16 mouse cellular contexts compared by ENCODE assay signal in genomic region chr15:81073751-81074150, GRCm38 (mm10).
DNase-seq lines count a peak whose midpoint lies in the region; ATAC-seq and TF ChIP-seq lines count a peak whose summit lies in the region.
"Had no signal": no experiment of that assay in that cellular context is flagged by ENCODE, and none has a peak within 500 bp of the region (broad histone marks: within the 10 kb centered on the region; RNA-seq: fewer than 3 reads in every experiment).

No protein-coding gene starts in this region.

- no peaks in the 10 kb centered on the region for H3K36me3 ChIP-seq in heart, postnatal 0 days (replicated peaks; ENCODE audit: control insufficient read depth, insufficient read depth, low read length)
- no peaks in the 10 kb centered on the region for H3K36me3 ChIP-seq in heart, embryonic 10.5 days
- H3K36me3 ChIP-seq in neural tube, embryonic 15.5 days = no peaks in the 10 kb centered on the region
- H3K36me3 ChIP-seq in midbrain, embryonic 16.5 days (ENCODE audit: control insufficient read depth, insufficient read depth, low read length) = no peaks in the 10 kb centered on the region
- H3K36me3 ChIP-seq in midbrain, embryonic 14.5 days (ENCODE audit: control insufficient read depth, insufficient read depth, low read length) = no peaks in the 10 kb centered on the region
- H3K36me3 ChIP-seq: forebrain, embryonic 10.5 days; stomach, embryonic 15.5 days had no signal

- 0 out of 2 replicates have a peak, but pooled peaks cover 5% of the 10 kb centered on the region for H3K9me3 ChIP-seq in heart, postnatal 0 days (replicated peaks; ENCODE audit: control insufficient read depth, low read length)
- H3K9me3 ChIP-seq in heart, embryonic 10.5 days = no peaks in the 10 kb centered on the region
- H3K9me3 ChIP-seq in neural tube, embryonic 15.5 days (replicated peaks) = no peaks in the 10 kb centered on the region
- H3K9me3 ChIP-seq in midbrain, embryonic 16.5 days (replicated peaks; ENCODE audit: control insufficient read depth, low read length, poor library complexity, severe bottlenecking) = no peaks in the 10 kb centered on the region; the same call in 1 of the 2 replicates
- no peaks in the 10 kb centered on the region for H3K9me3 ChIP-seq in midbrain, embryonic 14.5 days (ENCODE audit: control insufficient read depth, low read length)
- H3K9me3 ChIP-seq: embryonic facial prominence, embryonic 13.5 days; forebrain, embryonic 10.5 days; stomach, embryonic 15.5 days had no signal

- TF ChIP-seq EP300 in heart, postnatal 0 days (IDR thresholded peaks at IDR 0.05; ENCODE audit: low read depth) = no peak

- 0 out of 2 replicates have a peak overlapping the region, but pooled peaks have one; percentile 12 for H3K27ac ChIP-seq in heart, postnatal 0 days (ENCODE audit: low read depth)
- no peak overlapping the region for H3K27ac ChIP-seq in heart, embryonic 10.5 days
- H3K27ac ChIP-seq in neural tube, embryonic 15.5 days (replicated peaks) = 0 out of 2 replicates have a peak overlapping the region, but pooled peaks have one; percentile 41
- H3K27ac ChIP-seq in midbrain, embryonic 16.5 days (ENCODE audit: low read length) = no peak overlapping the region
- H3K27ac ChIP-seq in midbrain, embryonic 14.5 days (replicated peaks; ENCODE audit: low read depth, low read length) = no peak overlapping the region
- H3K27ac ChIP-seq: embryonic facial prominence, embryonic 13.5 days; forebrain, embryonic 10.5 days; left cerebral cortex, adult 2 months; stomach, embryonic 15.5 days had no signal

- DNase-seq in heart, postnatal 0 days (ENCODE audit: low spot score) = peak; percentile 27
- DNase-seq in heart, embryonic 10.5 days (ENCODE audit: low spot score) = no peak
- no peak for DNase-seq in neural tube, embryonic 10.5 days (ENCODE audit: extremely low spot score, low spot score)
- DNase-seq in brain, adult 2 months (ENCODE audit: low read depth, low spot score) = peak; percentile 35
- DNase-seq in midbrain, embryonic 14.5 days = no peak
- DNase-seq: cerebellum, adult 2 months; gastrocnemius, postnatal 36 days; lung, adult 2 months; right cerebral cortex, adult 18-20 months; spleen, adult 18-20 months had no signal

- no peak overlapping the region for H3K9ac ChIP-seq in heart, postnatal 0 days (replicated peaks; ENCODE audit: low read depth, low read length)
- no peak overlapping the region for H3K9ac ChIP-seq in neural tube, embryonic 15.5 days (replicated peaks)
- no peak overlapping the region for H3K9ac ChIP-seq in midbrain, embryonic 16.5 days (ENCODE audit: low read depth, low read length)
- H3K9ac ChIP-seq in midbrain, embryonic 14.5 days (replicated peaks; ENCODE audit: low read length) = no peak overlapping the region
- H3K9ac ChIP-seq: embryonic facial prominence, embryonic 13.5 days; stomach, embryonic 15.5 days had no signal

- ATAC-seq in heart, postnatal 0 days (ENCODE audit: insufficient read depth, low read depth) = no peak
- no peak for ATAC-seq in neural tube, embryonic 15.5 days (ENCODE audit: low FRiP score)
- no peak for ATAC-seq in midbrain, embryonic 16.5 days
- no peak for ATAC-seq in midbrain, embryonic 14.5 days (ENCODE audit: low FRiP score, low TSS enrichment)

- no peak for TF ChIP-seq CTCF in heart, postnatal 0 days (IDR thresholded peaks at IDR 0.05; ENCODE audit: low read depth)

- no peak overlapping the region for H3K4me2 ChIP-seq in heart, postnatal 0 days (ENCODE audit: low read depth, low read length)
- no peak overlapping the region for H3K4me2 ChIP-seq in neural tube, embryonic 15.5 days
- no peak overlapping the region for H3K4me2 ChIP-seq in midbrain, embryonic 16.5 days (ENCODE audit: low read length)
- no peak overlapping the region for H3K4me2 ChIP-seq in midbrain, embryonic 14.5 days (ENCODE audit: low read length)
- H3K4me2 ChIP-seq: embryonic facial prominence, embryonic 13.5 days; stomach, embryonic 15.5 days had no signal

- peaks cover 6% of the 10 kb centered on the region for H3K27me3 ChIP-seq in heart, postnatal 0 days (ENCODE audit: control insufficient read depth, insufficient read depth, low read length)
- H3K27me3 ChIP-seq in heart, embryonic 10.5 days (ENCODE audit: insufficient read depth, poor library complexity, severe bottlenecking) = peaks cover 20% of the 10 kb centered on the region; the same call in 1 of the 2 replicates
- no peaks in the 10 kb centered on the region for H3K27me3 ChIP-seq in neural tube, embryonic 15.5 days (replicated peaks)
- H3K27me3 ChIP-seq in midbrain, embryonic 16.5 days (ENCODE audit: control insufficient read depth, insufficient read depth, low read depth, low read length) = no peaks in the 10 kb centered on the region
- H3K27me3 ChIP-seq in midbrain, embryonic 14.5 days (ENCODE audit: control insufficient read depth, insufficient read depth, low read length) = no peaks in the 10 kb centered on the region
- H3K27me3 ChIP-seq: embryonic facial prominence, embryonic 13.5 days; stomach, embryonic 15.5 days had no signal

- WGBS in heart, postnatal 0 days = 33% methylated on average over 2 of the region's 2 CpGs
- 53% methylated on average over 2 of the region's 2 CpGs for WGBS in heart, embryonic 10.5 days
- WGBS in neural tube, embryonic 15.5 days = 49% methylated on average over 2 of the region's 2 CpGs
- 70% methylated on average over 2 of the region's 2 CpGs for WGBS in midbrain, embryonic 16.5 days
- 84% methylated on average over 2 of the region's 2 CpGs for WGBS in midbrain, embryonic 14.5 days

- no peak overlapping the region for H3K4me3 ChIP-seq in heart, postnatal 0 days (ENCODE audit: low read depth, low read length)
- no peak overlapping the region for H3K4me3 ChIP-seq in heart, embryonic 10.5 days
- H3K4me3 ChIP-seq in neural tube, embryonic 15.5 days (replicated peaks) = no peak overlapping the region
- no peak overlapping the region for H3K4me3 ChIP-seq in midbrain, embryonic 16.5 days (ENCODE audit: low read depth, low read length)
- no peak overlapping the region for H3K4me3 ChIP-seq in midbrain, embryonic 14.5 days (replicated peaks; ENCODE audit: low read depth, low read length)
- H3K4me3 ChIP-seq: embryonic facial prominence, embryonic 13.5 days; forebrain, embryonic 10.5 days; left cerebral cortex, adult 2 months; stomach, embryonic 15.5 days had no signal

- no peaks in the 10 kb centered on the region for H3K4me1 ChIP-seq in heart, postnatal 0 days (ENCODE audit: control insufficient read depth, insufficient read depth)
- no peaks in the 10 kb centered on the region for H3K4me1 ChIP-seq in heart, embryonic 10.5 days
- peaks cover 7% of the 10 kb centered on the region; the same call in 1 of the 2 replicates for H3K4me1 ChIP-seq in neural tube, embryonic 15.5 days
- no peaks in the 10 kb centered on the region for H3K4me1 ChIP-seq in midbrain, embryonic 16.5 days (ENCODE audit: control insufficient read depth, insufficient read depth, low read length)
- H3K4me1 ChIP-seq in midbrain, embryonic 14.5 days (ENCODE audit: control insufficient read depth, insufficient read depth, low read length) = no peaks in the 10 kb centered on the region
- H3K4me1 ChIP-seq: embryonic facial prominence, embryonic 13.5 days; forebrain, embryonic 10.5 days; stomach, embryonic 15.5 days had no signal

Comparison
In these comparisons a context has a peak if more than half of its experiments do, and no peak if none do; other contexts are left out.
1. DNase-seq: peak in heart, postnatal 0 days (single experiment) and brain, adult 2 months (single experiment); none in heart, embryonic 10.5 days (single experiment), neural tube, embryonic 10.5 days (single experiment) and midbrain, embryonic 14.5 days (single experiment).
2. H3K27ac ChIP-seq: peak in heart, postnatal 0 days (single experiment) and neural tube, embryonic 15.5 days (single experiment); none in heart, embryonic 10.5 days (single experiment), midbrain, embryonic 16.5 days (single experiment) and midbrain, embryonic 14.5 days (single experiment).